Mouse (Mus musculus): ENCODE measurements around the gene Gm12184. TPM values are rescaled to one million over a fixed set of nuclear protein-coding genes. Genes with fewer than 3 reads are reported as not detected.

Gene Gm12184
- polyA plus RNA-seq, 1 experiment from 2014 or later: 5.0 TPM

- peak overlapping the region; percentile 52 for H3K27ac ChIP-seq
- no peak overlapping the region for H3K9ac ChIP-seq
- no peaks in the 10 kb centered on the region for H3K27me3 ChIP-seq (replicated peaks)
- H3K36me3 ChIP-seq: peaks cover 100% of the 10 kb centered on the region
- peak; percentile 76 for ATAC-seq
- 47% methylated on average over 21 of the region's 21 CpGs for WGBS (ENCODE audit: insufficient replicate concordance)
- no peaks in the 10 kb centered on the region for H3K9me3 ChIP-seq (replicated peaks)
- peaks cover 41% of the 10 kb centered on the region for H3K4me1 ChIP-seq
- H3K4me2 ChIP-seq: no peak overlapping the region
- H3K4me3 ChIP-seq: no peak overlapping the region
Observed at GRCm38 (mm10) chr11:48806856-48807562, 19.4 kb downstream of the Gm12184 start.

GRCm38 (mm10) chr11:48804922-48805321 lies 21.5 kb downstream of the Gm12184 start:
- H3K9ac ChIP-seq: no peak overlapping the region
- peaks cover 90% of the 10 kb centered on the region for H3K36me3 ChIP-seq
- no peak overlapping the region for H3K27ac ChIP-seq
- peaks cover 52% of the 10 kb centered on the region for H3K4me1 ChIP-seq
- H3K4me3 ChIP-seq: no peak overlapping the region
- no peaks in the 10 kb centered on the region for H3K9me3 ChIP-seq (replicated peaks)
- no peak for ATAC-seq
- 72% methylated on average over 2 of the region's 2 CpGs for WGBS (ENCODE audit: insufficient replicate concordance)
- H3K4me2 ChIP-seq: no peak overlapping the region
- no peaks in the 10 kb centered on the region for H3K27me3 ChIP-seq (replicated peaks)

- Histone ChIP-seq H3K27ac (peak overlapping the region; percentile 48; the same call in 1 of the 2 replicates), H3K9ac (no peak overlapping the region), H3K4me1 (peaks cover 50% of the 10 kb centered on the region), H3K36me3 (peaks cover 81% of the 10 kb centered on the region), H3K27me3 (replicated peaks) (no peaks in the 10 kb centered on the region), H3K4me2 (no peak overlapping the region), H3K4me3 (no peak overlapping the region), H3K9me3 (replicated peaks) (no peaks in the 10 kb centered on the region)
- ATAC-seq: no peak
- 88% methylated on average over 2 of the region's 2 CpGs for WGBS (ENCODE audit: insufficient replicate concordance)
Observed at GRCm38 (mm10) chr11:48803988-48804387, 22.5 kb downstream of the Gm12184 start.

- WGBS (ENCODE audit: insufficient replicate concordance): 49% methylated on average over 17 of the region's 17 CpGs
Observed at GRCm38 (mm10) chr11:48801831-48802772, 24.4 kb downstream of the Gm12184 start.

GRCm38 (mm10) chr11:48799921-48800701 lies 26.3 kb downstream of the Gm12184 start, which contains the start of gene Rack1:
Rack1 (plus strand) TSS chr11:48800332.
- no peaks in the 10 kb centered on the region for H3K9me3 ChIP-seq (replicated peaks)
- H3K27me3 ChIP-seq (replicated peaks): no peaks in the 10 kb centered on the region
- WGBS (ENCODE audit: insufficient replicate concordance): under 1% methylated on average over 47 of the region's 47 CpGs
- peak within 1 kb of the TSS; percentile 95 for H3K4me2 ChIP-seq
- peak within 1 kb of the TSS; percentile 88 for H3K4me3 ChIP-seq
- peak within 1 kb of the TSS; percentile 90 for H3K27ac ChIP-seq
- H3K9ac ChIP-seq: peak within 1 kb of the TSS; percentile 93
- ATAC-seq: peak; percentile 82
- H3K36me3 ChIP-seq: peaks cover 42% of the 10 kb centered on the region
- H3K4me1 ChIP-seq: peaks cover 66% of the 10 kb centered on the region

More at GRCm38 (mm10) chr11:48801831-48802772, 24.4 kb downstream of the Gm12184 start:
- no peak for ATAC-seq
- Histone ChIP-seq H3K27ac (peak overlapping the region; percentile 90), H3K9ac (peak overlapping the region; percentile 93), H3K9me3 (replicated peaks) (no peaks in the 10 kb centered on the region), H3K4me1 (peaks cover 67% of the 10 kb centered on the region), H3K36me3 (peaks cover 62% of the 10 kb centered on the region), H3K4me3 (peak overlapping the region; percentile 88), H3K27me3 (replicated peaks) (no peaks in the 10 kb centered on the region), H3K4me2 (peak overlapping the region; percentile 95)

GRCm38 (mm10) chr11:48798984-48799920 lies 27.2 kb downstream of the Gm12184 start:
- WGBS (ENCODE audit: insufficient replicate concordance): 7% methylated on average over 18 of the region's 18 CpGs
- peak overlapping the region; percentile 95 for H3K4me2 ChIP-seq

GRCm38 (mm10) chr11:48798308-48798707 lies 28.1 kb downstream of the Gm12184 start:
- peak overlapping the region; percentile 90 for H3K27ac ChIP-seq
- H3K27me3 ChIP-seq (replicated peaks): no peaks in the 10 kb centered on the region

More at GRCm38 (mm10) chr11:48798984-48799920, 27.2 kb downstream of the Gm12184 start:
- peaks cover 61% of the 10 kb centered on the region for H3K4me1 ChIP-seq
- H3K36me3 ChIP-seq: peaks cover 33% of the 10 kb centered on the region
- peak overlapping the region; percentile 88 for H3K4me3 ChIP-seq
- peak overlapping the region; percentile 90 for H3K27ac ChIP-seq
- H3K27me3 ChIP-seq (replicated peaks): no peaks in the 10 kb centered on the region
- H3K9me3 ChIP-seq (replicated peaks): no peaks in the 10 kb centered on the region
- no peak for ATAC-seq
- peak overlapping the region; percentile 93 for H3K9ac ChIP-seq

GRCm38 (mm10) chr11:48797287-48797686 lies 29.2 kb downstream of the Gm12184 start:
- Histone ChIP-seq H3K9me3 (replicated peaks) (no peaks in the 10 kb centered on the region), H3K4me2 (peak overlapping the region; percentile 95), H3K27me3 (replicated peaks) (no peaks in the 10 kb centered on the region), H3K4me1 (peaks cover 43% of the 10 kb centered on the region), H3K27ac (peak overlapping the region; percentile 45), H3K4me3 (peak overlapping the region; percentile 88), H3K36me3 (peaks cover 14% of the 10 kb centered on the region), H3K9ac (peak overlapping the region; percentile 93)
- ATAC-seq: no peak
- WGBS (ENCODE audit: insufficient replicate concordance): 36% methylated on average over 5 of the region's 5 CpGs

More at GRCm38 (mm10) chr11:48798308-48798707, 28.1 kb downstream of the Gm12184 start:
- peak overlapping the region; percentile 88 for H3K4me3 ChIP-seq
- H3K36me3 ChIP-seq: peaks cover 24% of the 10 kb centered on the region
- peaks cover 53% of the 10 kb centered on the region for H3K4me1 ChIP-seq
- no peaks in the 10 kb centered on the region for H3K9me3 ChIP-seq (replicated peaks)
- H3K4me2 ChIP-seq: peak overlapping the region; percentile 95
- WGBS (ENCODE audit: insufficient replicate concordance): 42% methylated on average over 7 of the region's 7 CpGs
- peak overlapping the region; percentile 93 for H3K9ac ChIP-seq
- no peak for ATAC-seq

- H3K4me1 ChIP-seq: peaks cover 36% of the 10 kb centered on the region
- H3K9ac ChIP-seq: no peak overlapping the region
- peaks cover 4% of the 10 kb centered on the region for H3K36me3 ChIP-seq
- no peak for ATAC-seq
- no peaks in the 10 kb centered on the region for H3K9me3 ChIP-seq (replicated peaks)
- 71% methylated on average over 4 of the region's 4 CpGs for WGBS (ENCODE audit: insufficient replicate concordance)
- H3K4me2 ChIP-seq: no peak overlapping the region
- H3K27me3 ChIP-seq (replicated peaks): no peaks in the 10 kb centered on the region
- no peak overlapping the region for H3K4me3 ChIP-seq
- H3K27ac ChIP-seq: no peak overlapping the region
Observed at GRCm38 (mm10) chr11:48796290-48796689, 30.2 kb downstream of the Gm12184 start.

GRCm38 (mm10) chr11:48795221-48795620 lies 31.2 kb downstream of the Gm12184 start:
- Histone ChIP-seq H3K36me3 (no peaks in the 10 kb centered on the region), H3K4me3 (no peak overlapping the region), H3K27ac (no peak overlapping the region), H3K9ac (no peak overlapping the region), H3K27me3 (replicated peaks) (no peaks in the 10 kb centered on the region), H3K4me2 (no peak overlapping the region), H3K9me3 (replicated peaks) (no peaks in the 10 kb centered on the region), H3K4me1 (peaks cover 43% of the 10 kb centered on the region)
- ATAC-seq: no peak
- 81% methylated on average over 7 of the region's 7 CpGs for WGBS (ENCODE audit: insufficient replicate concordance)

Measured in liver, embryonic 12.5 days (tissue).